ENCODE assay signal across 8 mouse cellular contexts in genomic region chr10:88304302-88304701, GRCm38 (mm10).
A peak's percentile ranks its signal among the peaks of the same experiment; 100 is the strongest.
DNase-seq lines count a peak whose midpoint lies in the region; ATAC-seq lines count a peak whose summit lies in the region.

No protein-coding gene starts in this region.

- no peaks in the 10 kb centered on the region for H3K27me3 ChIP-seq in forebrain, embryonic 10.5 days (ENCODE audit: poor library complexity, severe bottlenecking)
- no peaks in the 10 kb centered on the region for H3K27me3 ChIP-seq in forebrain, embryonic 12.5 days

- no peaks in the 10 kb centered on the region for H3K4me1 ChIP-seq in forebrain, embryonic 10.5 days
- H3K4me1 ChIP-seq in forebrain, embryonic 12.5 days = no peaks in the 10 kb centered on the region

- peak; percentile 72 for DNase-seq in forebrain, embryonic 10.5 days (ENCODE audit: extremely low spot score, low spot score)
- DNase-seq in cerebellum, adult 18-20 months = peak; percentile 33 to 47
- peak; percentile 57 to 76 for DNase-seq in frontal cortex, postnatal 25 days (ENCODE audit: low spot score in 2 of 2)
- peak; percentile 53 for DNase-seq in hindlimb bud, embryonic 11.5 days (ENCODE audit: extremely low spot score, low read depth, low spot score)
- DNase-seq in left cerebral cortex, adult 18-20 months (ENCODE audit: low spot score in 2 of 2) = peak; percentile 63 to 80
- peak; percentile 80 for DNase-seq in mesoderm, embryonic 11.5 days (ENCODE audit: low read depth, low spot score)
- DNase-seq in skeletal muscle tissue, adult 2 months (ENCODE audit: low read depth, low spot score) = peak; percentile 84

- no peaks in the 10 kb centered on the region for H3K36me3 ChIP-seq in forebrain, embryonic 10.5 days (replicated peaks)
- H3K36me3 ChIP-seq in forebrain, embryonic 12.5 days (replicated peaks) = no peaks in the 10 kb centered on the region

- H3K9me3 ChIP-seq in forebrain, embryonic 10.5 days = no peaks in the 10 kb centered on the region
- no peaks in the 10 kb centered on the region for H3K9me3 ChIP-seq in forebrain, embryonic 12.5 days

- ATAC-seq in forebrain, embryonic 12.5 days (ENCODE audit: low FRiP score) = no peak

- H3K27ac ChIP-seq in forebrain, embryonic 10.5 days = no peak overlapping the region
- no peak overlapping the region for H3K27ac ChIP-seq in forebrain, embryonic 12.5 days

- 15% methylated on average over 4 of the region's 4 CpGs for WGBS in forebrain, embryonic 10.5 days
- WGBS in forebrain, embryonic 12.5 days = 13% methylated on average over 4 of the region's 4 CpGs

- no peak overlapping the region for H3K9ac ChIP-seq in forebrain, embryonic 12.5 days

- H3K4me2 ChIP-seq in forebrain, embryonic 12.5 days = no peak overlapping the region

- no peak overlapping the region for H3K4me3 ChIP-seq in forebrain, embryonic 10.5 days
- H3K4me3 ChIP-seq in forebrain, embryonic 12.5 days (replicated peaks) = no peak overlapping the region
